Mouse (Mus musculus) ES-Bruce4 (cell line): ENCODE measurements at regions not wholly inside any gene's neighbourhood (a gene's known extent, or its start where the extent isn't known, plus 50 kb on each side); places are given as distances from the start of the nearest gene placed in this dataset.

Experiments
- H3K27ac ChIP-seq: 2 replicates; pipeline ENCODE4 v1.5.1; 2012; ENCODE audit warnings: low read length, inconsistent platforms; ENCODE audit not compliant: insufficient read depth
- H3K27me3 ChIP-seq: 2 replicates; pipeline ENCODE4 v1.6.1; 2012; ENCODE audit warnings: mild to moderate bottlenecking, low read length, inconsistent platforms; ENCODE audit not compliant: control insufficient read depth, poor library complexity, insufficient read depth, severe bottlenecking
- H3K36me3 ChIP-seq: 2 replicates; pipeline ENCODE4 v1.6.1; 2012; ENCODE audit warnings: inconsistent platforms, mild to moderate bottlenecking, low read length, moderate library complexity; ENCODE audit not compliant: control insufficient read depth, poor library complexity, insufficient read depth, severe bottlenecking
- H3K4me1 ChIP-seq: one replicate; pipeline ENCODE4 v1.8.1; 2011; ENCODE audit warnings: low read length; ENCODE audit not compliant: control insufficient read depth, insufficient read depth
- H3K4me3 ChIP-seq: 2 replicates; pipeline ENCODE4 v1.5.1; 2011; ENCODE audit warnings: low read depth, mild to moderate bottlenecking, low read length
- H3K9ac ChIP-seq: 2 replicates; pipeline ENCODE4 v1.6.1; 2012; ENCODE audit warnings: low read depth, mild to moderate bottlenecking, inconsistent platforms; ENCODE audit not compliant: poor library complexity, severe bottlenecking
- H3K9me3 ChIP-seq: replicated peaks from 2 replicates; pipeline ENCODE4 v1.6.1; 2012; ENCODE audit warnings: mild to moderate bottlenecking, low read length, inconsistent platforms; ENCODE audit not compliant: control insufficient read depth, poor library complexity, insufficient read depth, severe bottlenecking
- CTCF ChIP-seq: IDR thresholded peaks from one replicate; pipeline ENCODE4 v1.8.1; 2011; ENCODE audit warnings: low read depth, low read length
- EP300 ChIP-seq: IDR thresholded peaks from 2 replicates; pipeline ENCODE4 v1.6.1; 2011; ENCODE audit warnings: low read depth, low read length; ENCODE audit not compliant: insufficient read depth
- POLR2A ChIP-seq: IDR thresholded peaks from one replicate; pipeline ENCODE4 v1.8.1; 2011; ENCODE audit warnings: low read length; ENCODE audit not compliant: insufficient read depth

DNA sequence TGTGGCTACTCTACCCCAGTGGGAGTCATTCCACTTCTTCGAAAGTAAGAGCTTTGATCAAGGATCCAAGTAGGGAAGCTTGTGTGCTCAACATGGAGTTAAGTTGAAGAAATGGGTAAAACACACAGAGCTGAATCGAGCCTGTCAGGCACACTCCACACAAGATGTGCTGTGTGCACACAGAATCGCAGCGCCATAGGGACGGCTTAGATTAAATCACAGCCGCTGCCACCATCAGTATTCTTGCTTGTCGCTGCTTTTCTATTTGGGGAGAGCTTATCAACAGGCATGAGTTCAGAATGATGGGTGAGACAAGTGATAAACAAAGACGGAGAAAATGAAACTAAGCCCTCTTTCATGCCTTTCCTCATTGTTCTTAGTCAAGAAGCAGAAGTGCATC lies 761.3 kb upstream of the Arrdc4 start:
- Histone ChIP-seq H3K4me1 (no peaks in the 10 kb centered on the region), H3K9me3 (no peaks in the 10 kb centered on the region), H3K36me3 (no peaks in the 10 kb centered on the region), H3K9ac (no peak overlapping the region), H3K4me3 (no peak overlapping the region), H3K27me3 (no peaks in the 10 kb centered on the region), H3K27ac (no peak overlapping the region)
- TF ChIP-seq POLR2A (no peak), EP300 (no peak), CTCF (no peak)

DNA sequence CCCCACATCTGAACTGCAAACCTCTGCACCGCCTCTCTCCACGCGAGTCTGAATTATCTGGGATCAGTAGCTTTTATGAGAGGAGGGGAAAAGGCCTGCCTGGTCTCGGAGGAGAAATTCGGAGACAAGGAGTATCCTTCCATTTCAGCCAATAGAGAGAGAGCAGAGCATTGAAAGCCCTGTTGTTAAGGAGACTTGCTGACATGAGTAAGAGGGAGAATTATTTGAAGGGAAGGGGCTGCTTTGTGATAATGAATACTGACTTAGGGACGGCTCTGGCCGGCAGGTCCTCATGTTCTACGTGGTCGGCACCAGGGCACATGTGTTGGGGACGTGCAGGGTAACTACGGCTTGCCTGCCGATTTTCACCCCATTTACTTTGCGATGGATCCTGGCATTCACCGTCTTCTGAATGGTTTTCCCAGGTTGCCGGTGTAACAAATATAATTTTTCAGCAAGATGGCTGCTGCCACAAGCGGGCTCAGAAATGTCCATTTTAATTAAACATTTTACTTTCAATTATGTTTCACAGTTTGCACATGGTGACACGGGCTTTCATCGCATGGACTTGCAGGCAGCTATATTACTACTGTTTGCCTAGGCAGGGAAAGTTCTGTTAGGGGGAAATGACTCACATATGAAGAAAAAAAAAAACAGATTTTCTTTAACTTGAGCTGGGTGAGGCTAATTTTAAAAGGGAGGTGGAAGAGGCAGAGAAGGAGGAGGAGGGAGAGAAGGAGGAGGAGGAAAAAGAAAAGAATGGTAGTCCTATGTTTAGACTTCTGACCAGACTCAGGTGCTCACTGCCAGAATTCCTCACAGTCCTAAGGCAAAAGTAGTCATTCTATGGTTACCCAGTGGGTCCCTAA lies 744.3 kb upstream of the Arrdc4 start:
- Histone ChIP-seq H3K27me3 (no peaks in the 10 kb centered on the region), H3K36me3 (no peaks in the 10 kb centered on the region), H3K9ac (no peak overlapping the region), H3K4me3 (no peak overlapping the region), H3K9me3 (no peaks in the 10 kb centered on the region), H3K27ac (no peak overlapping the region), H3K4me1 (no peaks in the 10 kb centered on the region)
- no peak for TF ChIP-seq CTCF
- no peak for TF ChIP-seq POLR2A
- TF ChIP-seq EP300: no peak

- Histone ChIP-seq H3K9ac (no peak overlapping the region), H3K36me3 (no peaks in the 10 kb centered on the region), H3K4me1 (no peaks in the 10 kb centered on the region), H3K27ac (no peak overlapping the region), H3K4me3 (no peak overlapping the region), H3K27me3 (no peaks in the 10 kb centered on the region), H3K9me3 (no peaks in the 10 kb centered on the region)
- TF ChIP-seq CTCF: peak; percentile 83
- no peak for TF ChIP-seq EP300
- TF ChIP-seq POLR2A: no peak
Measured at GRCm38 (mm10) chr7:69490566-69491466, 741.8 kb upstream of the Arrdc4 start.

DNA sequence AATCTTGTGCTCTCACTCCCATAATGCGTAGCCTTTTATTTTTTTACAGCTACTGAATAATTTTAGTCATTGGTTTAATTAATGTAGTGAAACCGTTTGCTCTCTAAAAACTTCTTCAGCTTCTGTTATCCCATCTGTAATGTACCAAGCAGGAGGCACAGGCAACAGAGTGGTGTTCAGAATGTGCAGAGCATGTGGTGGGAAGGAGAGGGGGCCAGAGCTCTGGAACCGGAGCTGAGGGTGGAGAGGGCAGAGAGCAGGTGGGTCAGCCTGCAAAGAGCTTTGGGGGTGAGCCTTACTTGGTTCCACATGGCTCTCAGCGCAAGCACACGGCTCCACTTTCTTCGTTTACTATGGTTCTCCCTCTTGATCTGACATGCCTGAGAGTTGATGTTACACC lies 739.6 kb upstream of the Arrdc4 start:
- Histone ChIP-seq H3K4me3 (no peak overlapping the region), H3K4me1 (no peaks in the 10 kb centered on the region), H3K27me3 (no peaks in the 10 kb centered on the region), H3K27ac (no peak overlapping the region), H3K9me3 (no peaks in the 10 kb centered on the region), H3K36me3 (no peaks in the 10 kb centered on the region), H3K9ac (no peak overlapping the region)
- TF ChIP-seq POLR2A (no peak), CTCF (no peak), EP300 (no peak)

- no peaks in the 10 kb centered on the region for H3K9me3 ChIP-seq
- no peaks in the 10 kb centered on the region for H3K27me3 ChIP-seq
- H3K4me3 ChIP-seq: no peak overlapping the region
- no peak overlapping the region for H3K9ac ChIP-seq
- no peak overlapping the region for H3K27ac ChIP-seq
- H3K36me3 ChIP-seq: no peaks in the 10 kb centered on the region
- TF ChIP-seq POLR2A (no peak), CTCF (no peak), EP300 (no peak)
- H3K4me1 ChIP-seq: no peaks in the 10 kb centered on the region
Measured at GRCm38 (mm10) chr7:69487111-69487510, 738.1 kb upstream of the Arrdc4 start.
